Mouse (Mus musculus): ENCODE data around the gene Gm42417.
"Not testable (repeated sequence)": the region's sequence is repeated elsewhere in the genome, so short reads cannot be mapped to it uniquely, and the experiment has no call there.

The Gm42417 gene

GRCm38 (mm10) chr1:36545845-36546600, 6.8 kb upstream of the Gm42417 start:
- in situ Hi-C loops (cut with MboI, MseI) = no loop called here

DNA sequence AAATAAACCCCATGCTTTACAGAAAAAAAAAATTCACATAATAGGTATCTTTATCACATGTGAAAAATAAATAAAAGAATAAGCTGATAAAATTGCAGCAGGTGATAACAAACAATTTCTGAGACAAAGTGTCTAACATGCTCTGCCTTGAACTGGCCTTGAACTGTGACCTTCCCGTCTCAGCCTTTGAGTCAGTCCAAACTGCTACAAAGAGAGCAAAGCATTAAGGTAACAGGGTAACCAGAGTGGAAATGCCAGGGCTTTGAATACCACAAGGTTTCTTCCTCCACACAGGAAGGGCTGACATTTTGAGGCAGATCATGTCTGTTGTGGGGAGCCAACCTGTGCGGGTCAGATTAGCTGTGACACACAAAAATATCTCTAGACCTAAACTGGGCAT, 6.2 kb upstream of the Gm42417 start:
- in situ Hi-C loops (cut with MboI, MseI) = no loop called here

DNA sequence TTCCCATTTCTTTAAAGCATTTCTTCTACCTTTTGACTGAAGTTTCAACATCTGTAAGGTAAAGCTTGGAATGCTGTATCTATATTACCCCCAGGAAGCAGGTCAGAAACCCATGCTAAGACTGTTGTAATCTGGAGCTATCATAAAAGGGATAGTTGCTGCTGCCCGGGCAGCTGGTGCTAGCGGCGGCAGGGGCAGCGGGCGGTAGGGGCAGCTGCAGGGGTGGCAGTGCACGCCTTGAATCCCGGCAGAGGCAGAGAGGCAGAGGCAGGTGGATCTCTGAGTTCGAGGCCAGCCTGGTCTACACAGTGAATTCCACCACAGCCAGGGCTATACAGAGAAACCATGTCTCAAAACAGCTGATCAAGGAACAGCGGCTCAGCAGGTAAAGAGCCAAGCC, 3.7 kb upstream of the Gm42417 start:
- in situ Hi-C loops (cut with MboI, MseI) = no loop called here

DNA sequence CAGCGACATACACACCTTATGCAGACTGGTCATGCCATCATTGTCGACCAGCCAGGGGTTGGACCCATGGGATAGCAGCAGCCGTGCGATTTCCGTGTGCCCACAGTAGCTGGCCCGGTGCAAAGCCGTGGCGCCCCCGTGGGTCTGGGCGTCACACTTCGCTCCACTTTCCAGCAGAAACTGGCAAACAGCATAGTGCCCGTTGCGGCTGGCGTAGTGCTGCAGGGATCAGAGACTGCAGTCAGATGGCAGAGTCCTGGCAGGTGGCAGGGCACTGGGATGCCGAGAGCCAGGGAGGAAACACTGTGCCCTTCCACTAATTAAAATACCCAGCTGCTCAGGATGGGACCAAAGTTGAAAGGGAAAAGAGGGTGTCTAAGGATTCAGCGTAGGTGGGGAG, 2.6 kb upstream of the Gm42417 start:
- in situ Hi-C loops (cut with MboI, MseI) = no loop called here

DNA sequence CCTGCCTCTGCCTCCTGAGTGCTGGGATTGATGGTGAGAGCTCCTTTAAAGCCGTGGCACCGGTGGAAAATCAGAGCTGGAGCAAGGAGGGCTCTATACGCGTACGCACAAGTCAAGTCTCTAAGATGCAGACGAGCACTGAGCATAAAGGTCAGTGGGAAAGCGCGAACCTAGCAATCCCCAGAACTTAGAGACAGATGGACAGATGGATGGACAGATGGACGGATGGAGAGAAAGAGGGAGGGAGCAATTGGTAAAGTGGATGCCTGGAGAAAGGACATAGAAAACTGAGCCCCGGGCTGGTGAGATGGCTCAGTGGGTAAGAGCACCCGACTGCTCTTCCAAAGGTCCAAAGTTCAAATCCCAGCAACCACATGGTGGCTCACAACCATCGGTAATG, 1.6 kb upstream of the Gm42417 start:
- in situ Hi-C loops (cut with MboI, MseI) = no loop called here

DNA sequence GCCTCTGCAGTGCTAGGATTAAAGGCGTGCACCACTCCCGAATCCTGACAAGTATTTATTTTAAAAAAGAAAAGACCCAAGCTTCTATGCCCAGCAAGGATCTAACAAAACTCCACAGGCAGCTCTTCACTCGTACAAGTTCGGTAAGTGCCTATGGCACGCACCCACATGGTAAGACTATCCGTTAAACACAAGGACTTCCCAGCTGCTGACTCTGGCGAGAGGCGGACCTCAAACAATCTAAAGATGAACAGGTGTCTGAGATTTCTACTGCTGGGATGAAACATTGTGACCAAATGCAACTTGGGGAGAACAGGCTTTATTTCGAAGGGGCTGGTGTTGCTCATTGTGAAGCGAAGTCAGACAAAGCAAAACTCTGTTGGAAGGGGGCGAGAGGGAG, 903 bp upstream of the Gm42417 start:
- in situ Hi-C loops (cut with MboI, MseI) = no loop called here

GRCm38 (mm10) chr1:36538727-36539126, 502 bp downstream of the Gm42417 start:
- in situ Hi-C loops (cut with MboI, MseI) = no loop called here

GRCm38 (mm10) chr1:36536783-36537182, 2.4 kb downstream of the Gm42417 start, which contains the start of gene Ankrd23:
Gene Ankrd23 (minus strand): TSS chr1:36536883.
- in situ Hi-C loops (cut with MboI, MseI) = not testable (repeated sequence)

DNA sequence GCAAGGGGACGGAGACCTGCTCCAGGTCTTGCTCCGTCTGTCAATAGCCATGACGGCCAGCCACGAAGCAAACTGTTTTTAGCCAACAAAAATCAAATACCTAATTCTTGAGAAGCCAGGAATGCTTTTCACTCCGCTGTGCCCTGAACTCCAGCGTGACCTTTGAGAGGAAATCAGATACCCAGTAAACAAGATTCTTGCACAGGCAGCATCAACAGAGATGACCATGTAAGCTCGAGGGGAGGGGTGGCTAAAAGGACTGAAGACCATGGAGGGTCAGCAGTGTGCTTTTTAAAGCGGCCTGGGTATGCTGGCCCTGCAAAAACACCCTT, 2.9 kb downstream of the Gm42417 start:
- in situ Hi-C loops (cut with MboI, MseI) = no loop called here

DNA sequence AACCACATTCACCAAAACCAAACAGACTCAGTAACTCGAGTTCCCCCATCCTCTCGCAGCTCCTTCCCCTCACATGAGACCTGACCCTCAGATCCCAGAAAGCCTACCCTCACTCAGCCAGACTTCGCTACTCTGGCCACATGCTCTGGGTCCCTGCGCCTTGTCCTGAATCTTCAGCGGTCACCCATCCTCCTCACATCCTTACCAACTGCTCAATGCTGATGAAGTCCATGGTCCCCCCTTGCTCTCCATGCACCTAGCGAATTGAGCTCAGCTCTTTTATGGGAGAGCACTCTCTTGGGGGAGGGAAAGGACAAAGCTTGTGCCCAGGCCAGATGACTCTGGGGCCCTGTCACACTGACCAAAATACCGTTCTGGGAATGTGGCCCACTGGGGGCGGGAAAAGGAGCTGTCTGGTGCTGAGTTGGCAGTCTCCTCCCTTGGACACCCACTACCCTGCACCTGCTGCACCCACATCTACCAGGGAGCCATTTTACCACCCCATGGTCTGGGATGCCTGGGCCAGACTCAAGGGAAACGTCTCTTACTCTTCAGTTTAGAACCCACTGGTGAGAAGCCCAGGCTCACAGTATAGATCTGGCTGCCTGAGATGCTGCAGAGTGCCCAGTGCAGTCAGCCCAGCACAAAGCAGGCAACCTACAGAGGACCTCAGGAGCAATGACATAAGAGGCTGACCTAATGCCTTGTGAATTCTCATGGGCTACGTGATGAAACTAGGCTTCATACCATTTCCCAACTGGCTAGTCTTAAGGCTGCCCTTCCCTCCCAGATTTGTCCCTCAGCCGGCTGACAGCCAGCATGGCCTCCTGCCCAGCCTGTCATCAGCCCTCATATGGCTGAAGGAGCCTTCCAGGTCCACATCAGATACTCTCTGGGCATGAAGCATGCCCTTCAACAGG, 3.5 kb downstream of the Gm42417 start:
- in situ Hi-C loops (cut with MboI, MseI) = no loop called here

GRCm38 (mm10) chr1:36534595-36535058, 4.6 kb downstream of the Gm42417 start:
- in situ Hi-C loops (cut with MboI, MseI) = no loop called here

GRCm38 (mm10) chr1:36533546-36533945, 5.7 kb downstream of the Gm42417 start:
- in situ Hi-C loops (cut with MboI, MseI) = no loop called here

- in situ Hi-C loops (cut with MboI, MseI) = no loop called here
Measured at GRCm38 (mm10) chr1:36531461-36531860, 7.8 kb downstream of the Gm42417 start.

DNA sequence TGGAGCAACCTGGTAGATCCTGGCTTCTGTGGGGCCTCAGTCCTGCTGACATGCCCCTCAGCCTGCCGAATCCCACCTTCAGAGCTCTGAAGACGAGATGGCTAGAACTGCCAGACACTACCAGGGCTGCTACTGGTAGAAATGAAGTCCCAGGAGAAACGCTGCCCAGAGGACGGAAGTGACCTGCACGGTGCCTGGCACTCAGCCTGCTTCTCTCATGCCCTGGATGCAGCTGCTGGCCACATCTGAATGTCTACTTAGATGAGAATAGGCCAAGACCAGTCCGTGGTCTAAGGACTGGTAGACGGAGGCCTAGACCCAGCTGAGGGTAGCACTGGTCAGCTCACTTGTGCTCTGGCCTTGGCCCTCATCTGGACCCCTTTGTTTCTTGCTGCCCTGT, 8.3 kb downstream of the Gm42417 start:
- in situ Hi-C loops (cut with MboI, MseI) = no loop called here

DNA sequence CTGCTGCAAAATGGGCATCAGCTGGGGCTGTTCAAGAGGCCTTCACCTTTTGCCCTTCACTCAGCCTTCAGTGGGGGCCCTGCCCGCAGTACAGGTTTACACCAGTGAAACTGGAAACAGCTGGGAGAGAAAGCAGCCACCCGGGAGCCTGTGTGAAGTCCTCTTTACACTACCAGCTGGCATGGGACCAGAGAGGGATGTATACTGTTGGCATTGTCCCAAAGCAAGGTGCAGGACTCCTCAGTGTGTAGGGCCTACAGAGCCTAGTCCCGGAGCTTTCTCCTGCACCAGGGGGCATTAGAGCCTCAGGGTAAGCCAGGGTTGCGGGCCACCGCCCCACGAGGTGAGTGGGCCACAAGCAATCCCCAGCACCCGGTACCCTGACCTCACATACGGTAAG, 8.7 kb downstream of the Gm42417 start:
- in situ Hi-C loops (cut with MboI, MseI) = no loop called here

DNA sequence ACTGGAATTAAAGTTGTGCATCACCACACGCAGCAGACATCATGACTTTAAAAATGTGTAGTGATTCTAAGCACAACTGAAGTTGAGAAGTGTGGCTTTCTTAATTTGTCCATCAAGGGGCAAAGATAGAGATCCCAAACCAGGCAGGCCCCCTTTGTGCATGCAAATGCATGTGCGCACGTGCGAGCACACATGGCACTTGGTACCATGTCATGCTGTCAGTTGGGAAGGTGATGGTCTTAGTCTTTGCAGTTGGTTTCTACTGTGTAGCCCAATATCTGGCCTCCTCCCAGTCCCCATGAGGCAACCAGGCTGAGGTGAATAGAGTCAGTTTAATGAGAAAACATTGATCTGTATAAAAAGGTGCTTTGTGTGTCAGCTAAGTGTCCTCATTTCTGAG, 9.4 kb downstream of the Gm42417 start:
- in situ Hi-C loops (cut with MboI, MseI) = no loop called here

DNA sequence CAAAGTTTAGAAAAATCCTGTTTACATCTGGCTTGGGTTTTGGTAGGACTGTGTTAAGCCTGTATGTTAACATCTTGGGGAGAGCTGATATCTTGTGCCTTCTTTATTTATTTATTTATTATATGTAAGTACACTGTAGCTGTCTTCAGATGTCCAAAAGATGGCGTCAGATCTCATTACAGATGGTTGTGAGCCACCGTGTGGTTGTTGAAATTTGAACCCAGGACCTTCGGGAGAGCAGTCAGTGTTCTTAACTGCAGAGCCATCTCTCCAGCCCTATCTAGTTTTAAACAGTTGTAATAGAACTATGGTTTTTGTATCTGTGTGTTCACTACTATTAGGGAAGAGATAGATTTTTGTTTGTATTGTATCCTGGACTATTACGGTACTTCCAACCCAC, 10.0 kb downstream of the Gm42417 start:
- in situ Hi-C loops (cut with MboI, MseI) = no loop called here

GRCm38 (mm10) chr1:36528351-36528750, 10.9 kb downstream of the Gm42417 start:
- in situ Hi-C loops (cut with MboI, MseI) = no loop called here

GRCm38 (mm10) chr1:36526903-36527302, 12.3 kb downstream of the Gm42417 start:
- in situ Hi-C loops (cut with MboI, MseI) = no loop called here

DNA sequence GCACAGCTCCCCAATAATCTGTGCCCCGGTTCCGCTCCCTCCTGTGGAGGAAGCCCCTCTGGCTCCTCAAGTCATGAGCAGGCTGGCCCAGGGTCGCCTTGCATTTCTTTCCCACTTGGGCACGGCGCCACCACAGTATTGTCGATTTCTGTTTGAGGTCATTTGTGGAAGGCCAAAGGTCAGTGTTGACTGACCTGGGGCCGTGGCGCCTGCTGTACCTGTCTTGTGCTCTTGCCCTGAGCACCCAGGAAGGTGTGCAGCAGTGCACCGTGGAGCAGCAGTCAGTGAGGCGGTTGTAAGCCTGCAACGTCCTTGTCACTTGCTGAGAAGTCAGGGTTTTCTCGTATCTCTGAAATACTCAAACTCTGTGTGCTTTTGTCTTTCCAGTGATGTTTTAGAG, 13.5 kb downstream of the Gm42417 start:
- in situ Hi-C loops (cut with MboI, MseI) = no loop called here

GRCm38 (mm10) chr1:36524058-36524457, 15.2 kb downstream of the Gm42417 start:
- in situ Hi-C loops (cut with MboI, MseI) = no loop called here

GRCm38 (mm10) chr1:36523332-36524013, 15.8 kb downstream of the Gm42417 start:
- in situ Hi-C loops (cut with MboI, MseI) = no loop called here
